Mouse (Mus musculus) neural tube, embryonic 14.5 days (tissue): Measurements from ENCODE around the gene Vmn2r109. TPM values are rescaled to one million over a fixed set of nuclear protein-coding genes. Genes with fewer than 3 reads are reported as not detected.
"Not testable (repeated sequence)": the region's sequence is repeated elsewhere in the genome, so short reads cannot be mapped to it uniquely, and the experiment has no call there.

ENCODE experiments used
- ATAC-seq: fragments of 200-750 bp; cut with Nextera tagmentation; 2 replicates; pipeline ENCODE4 v1.8.0; 2017; ENCODE audit warnings: low read depth, mild to moderate bottlenecking, moderate TSS enrichment, moderate library complexity
- H3K27ac ChIP-seq: fragments of 300-500 bp; sonication (generic); 2 replicates; pipeline ENCODE4 v1.5.1; 2014; ENCODE audit warnings: low read depth, mild to moderate bottlenecking, control low read depth, low read length, moderate library complexity, mixed read lengths
- H3K27me3 ChIP-seq: fragments of 300-500 bp; sonication (generic); 2 replicates; pipeline ENCODE4 v1.6.1; 2014; ENCODE audit warnings: low read length; ENCODE audit not compliant: control insufficient read depth, insufficient read depth
- H3K36me3 ChIP-seq: fragments of 300-500 bp; sonication (generic); 2 replicates; pipeline ENCODE4 v1.6.1; 2014; ENCODE audit warnings: low read length, mixed read lengths; ENCODE audit not compliant: control insufficient read depth, insufficient read depth
- H3K4me1 ChIP-seq: fragments of 300-500 bp; sonication (generic); 2 replicates; pipeline ENCODE4 v1.6.1; 2014; ENCODE audit warnings: low read length; ENCODE audit not compliant: control insufficient read depth, insufficient read depth
- H3K4me2 ChIP-seq: fragments of 300-500 bp; sonication (generic); 2 replicates; pipeline ENCODE4 v1.6.1; 2014; ENCODE audit warnings: mild to moderate bottlenecking, low read depth, low read length, control low read depth
- H3K4me3 ChIP-seq: fragments of 300-500 bp; sonication (generic); 2 replicates; pipeline ENCODE4 v1.5.1; 2014; ENCODE audit warnings: low read depth, low read length, control low read depth, mixed read lengths
- H3K9ac ChIP-seq: fragments of 300-500 bp; sonication (generic); replicated peaks from 2 replicates; pipeline ENCODE4 v1.6.1; 2014; ENCODE audit warnings: low read depth, mild to moderate bottlenecking, control low read depth, low read length, mixed read lengths
- H3K9me3 ChIP-seq: fragments of 300-500 bp; sonication (generic); 2 replicates; pipeline ENCODE4 v1.6.1; 2016; ENCODE audit warnings: low read length; ENCODE audit not compliant: control insufficient read depth
- WGBS: fragments of 180-500 bp; shearing (Covaris S2); extraction: QIAGEN DNeasy Blood & Tissue Kit; methylation state at CpG from one replicate; pipeline ENCODE4 v1.1.7; 2014; 5-methylcytosine and 5-hydroxymethylcytosine counted together
- polyA plus RNA-seq: library from polyadenylated mRNA; unstranded; fragments of >200 nt; fragmentation: Nextera tagmentation; extraction: Ambion mirVana; gene quantifications from 2 replicates; pipeline ENCODE4 v1.2.1, GENCODE M21; 2014

The Vmn2r109 gene
- not detected in 2 replicates for polyA plus RNA-seq

- no peak within 1 kb of the TSS for H3K9ac ChIP-seq
- no peak within 1 kb of the TSS for H3K4me2 ChIP-seq
- H3K4me3 ChIP-seq = no peak within 1 kb of the TSS
- H3K27me3 ChIP-seq = no peaks in the 10 kb centered on the region
- ATAC-seq = no peak
- WGBS = 79% methylated on average over 1 of the region's 1 CpGs
- no peaks in the 10 kb centered on the region for H3K9me3 ChIP-seq
- no peaks in the 10 kb centered on the region for H3K36me3 ChIP-seq
- no peaks in the 10 kb centered on the region for H3K4me1 ChIP-seq
- no peak within 1 kb of the TSS for H3K27ac ChIP-seq
These were observed at the start of gene Vmn2r109 for GRCm38 (mm10) chr17:20564656-20565055. Gene Vmn2r109 (minus strand): TSS chr17:20564756.

GRCm38 (mm10) chr17:20596323-20596722 lies 31.8 kb upstream of the Vmn2r109 start, which contains the start of gene Vmn2r110:
Gene Vmn2r110 (minus strand): TSS chr17:20596423.
- ATAC-seq = no peak
- Histone ChIP-seq H3K4me2 (no peak within 1 kb of the TSS), H3K27me3 (no peaks in the 10 kb centered on the region), H3K4me1 (no peaks in the 10 kb centered on the region), H3K4me3 (no peak within 1 kb of the TSS), H3K27ac (no peak within 1 kb of the TSS), H3K9me3 (no peaks in the 10 kb centered on the region; the same call in 1 of the 2 replicates), H3K36me3 (no peaks in the 10 kb centered on the region), H3K9ac (no peak within 1 kb of the TSS)
- 35% methylated on average over 1 of the region's 1 CpGs for WGBS

GRCm38 (mm10) chr17:20508247-20508646 lies 56.3 kb downstream of the Vmn2r109 start:
- H3K4me1 ChIP-seq, H3K9me3 ChIP-seq, H3K36me3 ChIP-seq, ATAC-seq, H3K9ac ChIP-seq, H3K4me2 ChIP-seq, H3K27me3 ChIP-seq, H3K4me3 ChIP-seq, H3K27ac ChIP-seq: not testable (repeated sequence)

- no peak for ATAC-seq
- H3K36me3 ChIP-seq = no peaks in the 10 kb centered on the region
- H3K4me2 ChIP-seq = no peak within 1 kb of the TSS
- H3K9me3 ChIP-seq = no peaks in the 10 kb centered on the region
- H3K4me3 ChIP-seq = no peak within 1 kb of the TSS
- H3K4me1 ChIP-seq = no peaks in the 10 kb centered on the region
- H3K9ac ChIP-seq = no peak within 1 kb of the TSS
- no peak within 1 kb of the TSS for H3K27ac ChIP-seq
- H3K27me3 ChIP-seq = no peaks in the 10 kb centered on the region
These were observed 66.7 kb downstream of the Vmn2r109 start, which contains the start of gene Vmn1r225 for GRCm38 (mm10) chr17:20497858-20498257. Gene Vmn1r225 (plus strand): TSS chr17:20498158.

Other genes with a start within 250 kb of the Vmn2r109 start
- gene Vmn2r107, start 219.5 kb downstream of the Vmn2r109 start, polyA plus RNA-seq = not detected in 2 replicates
- gene Vmn1r224, start 150.6 kb downstream of the Vmn2r109 start, polyA plus RNA-seq = not detected in 2 replicates
- gene Vmn2r108, start 83.4 kb downstream of the Vmn2r109 start, polyA plus RNA-seq = not detected in 2 replicates
- gene Vmn1r225, start 66.6 kb downstream of the Vmn2r109 start, polyA plus RNA-seq = not detected in 2 replicates
- 0.03 and 0.05 TPM in 2 replicates for gene Vmn2r110, start 31.7 kb upstream of the Vmn2r109 start, polyA plus RNA-seq
- gene Fpr-rs3, start 60.1 kb upstream of the Vmn2r109 start, polyA plus RNA-seq = not detected in 2 replicates
- gene Vmn1r226, start 118.1 kb upstream of the Vmn2r109 start, polyA plus RNA-seq = not detected in 2 replicates
- not detected in 2 replicates for gene Vmn1r227, start 165.1 kb upstream of the Vmn2r109 start, polyA plus RNA-seq
- not detected in 2 replicates for gene Vmn1r228, start 221.4 kb upstream of the Vmn2r109 start, polyA plus RNA-seq
- gene Vmn1r229, start 246.8 kb upstream of the Vmn2r109 start, polyA plus RNA-seq = not detected in 2 replicates